Mouse (Mus musculus): ENCODE measurements around the gene Perm1. TPM values are rescaled to one million over a fixed set of nuclear protein-coding genes. Genes with fewer than 3 reads are reported as not detected.

Gene Perm1
- polyA plus RNA-seq, 1 experiment from 2014 or later, result 2.1 TPM

GRCm38 (mm10) chr4:156203001-156203412 is 12.7 kb upstream of the Perm1 start, which contains the start of gene AW011738:
TSS of gene AW011738 (plus strand) at chr4:156203304.
- peaks cover 34% of the 10 kb centered on the region for H3K4me1 ChIP-seq
- H3K36me3 ChIP-seq, result no peaks in the 10 kb centered on the region
- no peaks in the 10 kb centered on the region for H3K9me3 ChIP-seq
- peak within 1 kb of the TSS; percentile 76 for H3K27ac ChIP-seq (replicated peaks)
- peak; percentile 81 for ATAC-seq (ENCODE audit: low FRiP score, low read depth)
- under 1% methylated on average over 34 of the region's 39 CpGs for WGBS
- H3K9ac ChIP-seq (replicated peaks), result peak within 1 kb of the TSS; percentile 77
- peaks cover 27% of the 10 kb centered on the region for H3K27me3 ChIP-seq
- peak within 1 kb of the TSS; percentile 67 for H3K4me3 ChIP-seq
- peak within 1 kb of the TSS; percentile 93 for H3K4me2 ChIP-seq (replicated peaks)

GRCm38 (mm10) chr4:156203413-156204131 is 12.1 kb upstream of the Perm1 start:
- Histone ChIP-seq H3K27ac (replicated peaks) (peak overlapping the region; percentile 76), H3K9me3 (no peaks in the 10 kb centered on the region), H3K36me3 (no peaks in the 10 kb centered on the region), H3K4me2 (replicated peaks) (peak overlapping the region; percentile 93), H3K4me3 (peak overlapping the region; percentile 67), H3K27me3 (peaks cover 27% of the 10 kb centered on the region), H3K4me1 (peaks cover 31% of the 10 kb centered on the region), H3K9ac (replicated peaks) (peak overlapping the region; percentile 77)
- no peak; the same call in none of the 2 replicates for ATAC-seq (ENCODE audit: low FRiP score, low read depth)
- WGBS, result under 1% methylated on average over 49 of the region's 49 CpGs

GRCm38 (mm10) chr4:156208872-156209271 is 6.8 kb upstream of the Perm1 start:
- Histone ChIP-seq H3K9ac (replicated peaks) (no peak overlapping the region), H3K27ac (replicated peaks) (no peak overlapping the region), H3K4me3 (no peak overlapping the region), H3K4me1 (peaks cover 16% of the 10 kb centered on the region), H3K36me3 (no peaks in the 10 kb centered on the region), H3K9me3 (no peaks in the 10 kb centered on the region), H3K4me2 (replicated peaks) (no peak overlapping the region), H3K27me3 (peaks cover 13% of the 10 kb centered on the region; the same call in 1 of the 2 replicates)
- 88% methylated on average over 4 of the region's 4 CpGs for WGBS
- no peak for ATAC-seq (ENCODE audit: low FRiP score, low read depth)

- H3K27ac ChIP-seq (replicated peaks), result no peak overlapping the region
- H3K4me1 ChIP-seq, result peaks cover 4% of the 10 kb centered on the region; the same call in 1 of the 2 replicates
- WGBS, result 82% methylated on average over 13 of the region's 13 CpGs
- H3K4me3 ChIP-seq, result no peak overlapping the region
- no peaks in the 10 kb centered on the region for H3K36me3 ChIP-seq
- H3K27me3 ChIP-seq, result 0 out of 2 replicates have a peak, but pooled peaks cover 3% of the 10 kb centered on the region
- no peak overlapping the region for H3K4me2 ChIP-seq (replicated peaks)
- ATAC-seq (ENCODE audit: low FRiP score, low read depth), result no peak
- no peaks in the 10 kb centered on the region for H3K9me3 ChIP-seq
- H3K9ac ChIP-seq (replicated peaks), result no peak overlapping the region
Measured at GRCm38 (mm10) chr4:156209963-156210635, 5.6 kb upstream of the Perm1 start.

- H3K9ac ChIP-seq (replicated peaks), result no peak overlapping the region
- no peak overlapping the region for H3K27ac ChIP-seq (replicated peaks)
- WGBS, result 95% methylated on average over 13 of the region's 13 CpGs
- H3K36me3 ChIP-seq, result no peaks in the 10 kb centered on the region
- no peak overlapping the region for H3K4me3 ChIP-seq
- no peak for ATAC-seq (ENCODE audit: low FRiP score, low read depth)
- no peaks in the 10 kb centered on the region for H3K9me3 ChIP-seq
- no peak overlapping the region for H3K4me2 ChIP-seq (replicated peaks)
- H3K4me1 ChIP-seq, result no peaks in the 10 kb centered on the region
- H3K27me3 ChIP-seq, result no peaks in the 10 kb centered on the region
Measured at GRCm38 (mm10) chr4:156213134-156213533, 2.5 kb upstream of the Perm1 start.

- 0 out of 2 replicates have a peak, but pooled peaks cover 2% of the 10 kb centered on the region for H3K4me1 ChIP-seq
- 82% methylated on average over 2 of the region's 2 CpGs for WGBS
- H3K4me2 ChIP-seq (replicated peaks), result no peak overlapping the region
- H3K4me3 ChIP-seq, result no peak overlapping the region
- H3K9ac ChIP-seq (replicated peaks), result no peak overlapping the region
- ATAC-seq (ENCODE audit: low FRiP score, low read depth), result no peak
- H3K27ac ChIP-seq (replicated peaks), result no peak overlapping the region
- H3K36me3 ChIP-seq, result no peaks in the 10 kb centered on the region
- no peaks in the 10 kb centered on the region for H3K27me3 ChIP-seq
- no peaks in the 10 kb centered on the region for H3K9me3 ChIP-seq
Measured at GRCm38 (mm10) chr4:156216196-156216595, 528 bp downstream of the Perm1 start.

GRCm38 (mm10) chr4:156217022-156217669 is 1.5 kb downstream of the Perm1 start:
- 0 out of 2 replicates have a peak, but pooled peaks cover 2% of the 10 kb centered on the region for H3K4me1 ChIP-seq
- no peak overlapping the region for H3K9ac ChIP-seq (replicated peaks)
- H3K27me3 ChIP-seq, result no peaks in the 10 kb centered on the region
- no peak overlapping the region for H3K4me3 ChIP-seq
- H3K27ac ChIP-seq (replicated peaks), result no peak overlapping the region
- H3K36me3 ChIP-seq, result no peaks in the 10 kb centered on the region
- no peak overlapping the region for H3K4me2 ChIP-seq (replicated peaks)
- 86% methylated on average over 16 of the region's 16 CpGs for WGBS
- no peaks in the 10 kb centered on the region for H3K9me3 ChIP-seq
- ATAC-seq (ENCODE audit: low FRiP score, low read depth), result no peak

- ATAC-seq (ENCODE audit: low FRiP score, low read depth), result no peak
- Histone ChIP-seq H3K27ac (replicated peaks) (no peak overlapping the region), H3K27me3 (no peaks in the 10 kb centered on the region), H3K4me3 (no peak overlapping the region), H3K9me3 (no peaks in the 10 kb centered on the region), H3K4me1 (0 out of 2 replicates have a peak, but pooled peaks cover 2% of the 10 kb centered on the region), H3K36me3 (no peaks in the 10 kb centered on the region), H3K9ac (replicated peaks) (no peak overlapping the region), H3K4me2 (replicated peaks) (no peak overlapping the region)
- 81% methylated on average over 16 of the region's 16 CpGs for WGBS
Measured at GRCm38 (mm10) chr4:156217838-156218237, 2.2 kb downstream of the Perm1 start.

- ATAC-seq (ENCODE audit: low FRiP score, low read depth), result no peak
- 92% methylated on average over 11 of the region's 11 CpGs for WGBS
Measured at GRCm38 (mm10) chr4:156219936-156220335, 4.3 kb downstream of the Perm1 start.

GRCm38 (mm10) chr4:156224276-156224675 is 8.6 kb downstream of the Perm1 start:
- Histone ChIP-seq H3K36me3 (peaks cover 4% of the 10 kb centered on the region; the same call in 1 of the 2 replicates), H3K27me3 (no peaks in the 10 kb centered on the region), H3K4me3 (no peak overlapping the region), H3K9ac (replicated peaks) (no peak overlapping the region), H3K9me3 (no peaks in the 10 kb centered on the region), H3K27ac (replicated peaks) (no peak overlapping the region), H3K4me1 (peaks cover 7% of the 10 kb centered on the region; the same call in 1 of the 2 replicates), H3K4me2 (replicated peaks) (no peak overlapping the region)
- WGBS, result 80% methylated on average over 2 of the region's 2 CpGs
- ATAC-seq (ENCODE audit: low FRiP score, low read depth), result no peak

More at GRCm38 (mm10) chr4:156219936-156220335, 4.3 kb downstream of the Perm1 start:
- 0 out of 2 replicates have a peak, but pooled peaks cover 2% of the 10 kb centered on the region for H3K4me1 ChIP-seq
- H3K9ac ChIP-seq (replicated peaks), result no peak overlapping the region
- H3K9me3 ChIP-seq, result no peaks in the 10 kb centered on the region
- H3K36me3 ChIP-seq, result no peaks in the 10 kb centered on the region
- H3K27me3 ChIP-seq, result no peaks in the 10 kb centered on the region
- no peak overlapping the region for H3K27ac ChIP-seq (replicated peaks)
- no peak overlapping the region for H3K4me3 ChIP-seq
- H3K4me2 ChIP-seq (replicated peaks), result no peak overlapping the region

GRCm38 (mm10) chr4:156227752-156228392 is 12.2 kb downstream of the Perm1 start:
- ATAC-seq (ENCODE audit: low FRiP score, low read depth), result no peak
- no peaks in the 10 kb centered on the region for H3K9me3 ChIP-seq
- H3K4me2 ChIP-seq (replicated peaks), result no peak overlapping the region
- H3K9ac ChIP-seq (replicated peaks), result no peak overlapping the region
- peaks cover 40% of the 10 kb centered on the region for H3K36me3 ChIP-seq
- WGBS, result 38% methylated on average over 18 of the region's 18 CpGs
- no peak overlapping the region for H3K4me3 ChIP-seq
- no peak overlapping the region for H3K27ac ChIP-seq (replicated peaks)
- peaks cover 7% of the 10 kb centered on the region; the same call in 1 of the 2 replicates for H3K4me1 ChIP-seq
- H3K27me3 ChIP-seq, result no peaks in the 10 kb centered on the region
